Mouse (Mus musculus) erythroblast, embryonic 14.5 days (primary cell): ENCODE results near the gene Plxna2. TPM values are rescaled to one million over a fixed set of nuclear protein-coding genes. Genes with fewer than 3 reads are reported as not detected.
A peak's percentile ranks its signal among the peaks of the same experiment; 100 is the strongest.

Experiments
- H3K27me3 ChIP-seq: 2 replicates; pipeline ENCODE4 v1.6.1; 2012; ENCODE audit warnings: inconsistent platforms; ENCODE audit not compliant: control insufficient read depth
- H3K36me3 ChIP-seq: 2 replicates; pipeline ENCODE4 v1.6.1; 2012; ENCODE audit warnings: mild to moderate bottlenecking, inconsistent platforms; ENCODE audit not compliant: control insufficient read depth
- H3K4me1 ChIP-seq: 2 replicates; pipeline ENCODE4 v1.6.1; 2012; ENCODE audit warnings: inconsistent platforms; ENCODE audit not compliant: control insufficient read depth
- H3K4me3 ChIP-seq: replicated peaks from 2 replicates; pipeline ENCODE3; 2012; ENCODE audit warnings: moderate library complexity, mild to moderate bottlenecking, inconsistent platforms
- H3K9me3 ChIP-seq: 2 replicates; pipeline ENCODE4 v1.6.1; 2012; ENCODE audit warnings: low read length, inconsistent platforms, mixed read lengths; ENCODE audit not compliant: control insufficient read depth
- GATA1 ChIP-seq: IDR thresholded peaks from 2 replicates; pipeline ENCODE4 v1.6.1; 2012; ENCODE audit warnings: low read length, inconsistent platforms, mixed read lengths
- TAL1 ChIP-seq: IDR thresholded peaks from 3 replicates; pipeline ENCODE4 v1.6.1; 2012; ENCODE audit warnings: low read length, inconsistent platforms, mixed read lengths
- polyA plus RNA-seq: library from polyadenylated mRNA; stranded (reverse); fragments of >175 nt; gene quantifications from 2 replicates; pipeline ENCODE4 v1.2.3, GENCODE M21; 2012

Plxna2 gene
- polyA plus RNA-seq, 1 experiment, result 0.06 TPM

GRCm38 (mm10) chr1:194620245-194620991 is 2.4 kb downstream of the Plxna2 start:
- Histone ChIP-seq H3K4me3 (peak overlapping the region; percentile 81), H3K4me1 (peaks cover 29% of the 10 kb centered on the region)

DNA sequence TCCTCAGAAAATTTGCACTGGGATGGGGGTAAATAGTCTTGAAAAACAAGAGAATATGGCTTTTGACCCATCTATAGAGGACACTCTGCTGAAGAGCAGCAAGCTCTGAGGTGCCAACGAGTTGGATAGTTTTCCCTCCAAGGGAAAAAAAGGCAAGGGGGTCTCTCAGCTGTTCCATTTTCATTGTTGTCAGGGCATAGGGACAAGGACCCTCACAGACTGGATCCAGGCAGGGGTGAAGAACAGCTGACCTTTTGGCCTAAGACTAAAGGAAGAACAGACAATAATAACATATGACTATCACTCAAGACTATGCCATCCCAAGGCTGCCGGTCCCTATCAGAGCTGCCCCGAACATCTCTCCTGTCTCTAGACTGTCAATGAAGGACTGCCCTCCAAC is 4.2 kb downstream of the Plxna2 start:
- peaks cover 12% of the 10 kb centered on the region for H3K27me3 ChIP-seq

More at GRCm38 (mm10) chr1:194620245-194620991, 2.4 kb downstream of the Plxna2 start:
- TF ChIP-seq GATA1 (no peak), TAL1 (no peak)
- Histone ChIP-seq H3K36me3 (no peaks in the 10 kb centered on the region), H3K27me3 (peaks cover 12% of the 10 kb centered on the region), H3K9me3 (no peaks in the 10 kb centered on the region)

GRCm38 (mm10) chr1:194622677-194623076 is 4.7 kb downstream of the Plxna2 start:
- H3K36me3 ChIP-seq, result no peaks in the 10 kb centered on the region
- TF ChIP-seq TAL1 (no peak), GATA1 (no peak)
- no peaks in the 10 kb centered on the region for H3K9me3 ChIP-seq
- H3K4me3 ChIP-seq, result no peak overlapping the region
- H3K27me3 ChIP-seq, result peaks cover 12% of the 10 kb centered on the region
- peaks cover 33% of the 10 kb centered on the region for H3K4me1 ChIP-seq

More for the DNA sequence above, 4.2 kb downstream of the Plxna2 start:
- Histone ChIP-seq H3K9me3 (no peaks in the 10 kb centered on the region), H3K36me3 (no peaks in the 10 kb centered on the region), H3K4me1 (peaks cover 33% of the 10 kb centered on the region), H3K4me3 (no peak overlapping the region)
- TF ChIP-seq TAL1 (no peak), GATA1 (no peak)

- H3K4me1 ChIP-seq, result peaks cover 33% of the 10 kb centered on the region
- H3K27me3 ChIP-seq, result peaks cover 12% of the 10 kb centered on the region
- no peaks in the 10 kb centered on the region for H3K9me3 ChIP-seq
- no peaks in the 10 kb centered on the region for H3K36me3 ChIP-seq
- TF ChIP-seq TAL1 (no peak), GATA1 (no peak)
- H3K4me3 ChIP-seq, result no peak overlapping the region
Observed at GRCm38 (mm10) chr1:194623641-194624040, 5.6 kb downstream of the Plxna2 start.

DNA sequence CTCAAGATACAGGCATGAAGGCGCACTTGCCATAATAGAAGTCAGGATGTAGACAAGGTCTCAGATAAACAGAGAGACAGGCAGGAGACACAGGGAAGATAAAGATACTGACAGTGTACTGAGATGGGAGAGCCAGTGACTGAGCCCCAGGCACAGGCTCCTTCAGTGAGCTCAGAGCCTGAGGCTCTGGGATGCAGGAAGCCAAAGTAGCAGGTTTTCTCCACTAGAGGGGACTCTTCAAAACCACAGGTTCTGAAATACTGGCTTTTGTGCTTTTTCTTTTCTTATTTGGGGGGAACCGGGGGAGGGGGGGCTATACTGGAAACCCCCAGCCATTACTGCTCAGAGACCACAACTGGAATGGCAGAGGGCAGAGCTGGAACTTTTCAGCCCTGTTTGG is 6.4 kb downstream of the Plxna2 start:
- Histone ChIP-seq H3K9me3 (no peaks in the 10 kb centered on the region), H3K27me3 (peaks cover 12% of the 10 kb centered on the region), H3K36me3 (no peaks in the 10 kb centered on the region), H3K4me1 (peaks cover 26% of the 10 kb centered on the region), H3K4me3 (no peak overlapping the region)
- TF ChIP-seq TAL1, result no peak
- no peak for TF ChIP-seq GATA1

- H3K9me3 ChIP-seq, result no peaks in the 10 kb centered on the region
- H3K4me1 ChIP-seq, result peaks cover 20% of the 10 kb centered on the region
- no peaks in the 10 kb centered on the region for H3K36me3 ChIP-seq
- no peak overlapping the region for H3K4me3 ChIP-seq
- no peak for TF ChIP-seq GATA1
- TF ChIP-seq TAL1, result no peak
- peaks cover 12% of the 10 kb centered on the region for H3K27me3 ChIP-seq
Observed at GRCm38 (mm10) chr1:194624973-194625372, 7.0 kb downstream of the Plxna2 start.

- Histone ChIP-seq H3K4me3 (no peak overlapping the region), H3K9me3 (no peaks in the 10 kb centered on the region), H3K27me3 (peaks cover 3% of the 10 kb centered on the region), H3K4me1 (peaks cover 12% of the 10 kb centered on the region), H3K36me3 (no peaks in the 10 kb centered on the region)
- TF ChIP-seq TAL1 (no peak), GATA1 (no peak)
Observed at GRCm38 (mm10) chr1:194626109-194626508, 8.1 kb downstream of the Plxna2 start.

- H3K4me1 ChIP-seq, result peaks cover 9% of the 10 kb centered on the region
- no peak overlapping the region for H3K4me3 ChIP-seq
- no peaks in the 10 kb centered on the region for H3K9me3 ChIP-seq
- TF ChIP-seq GATA1 (no peak), TAL1 (no peak)
- no peaks in the 10 kb centered on the region for H3K36me3 ChIP-seq
- H3K27me3 ChIP-seq, result no peaks in the 10 kb centered on the region
Observed at GRCm38 (mm10) chr1:194627286-194627685, 9.3 kb downstream of the Plxna2 start.

DNA sequence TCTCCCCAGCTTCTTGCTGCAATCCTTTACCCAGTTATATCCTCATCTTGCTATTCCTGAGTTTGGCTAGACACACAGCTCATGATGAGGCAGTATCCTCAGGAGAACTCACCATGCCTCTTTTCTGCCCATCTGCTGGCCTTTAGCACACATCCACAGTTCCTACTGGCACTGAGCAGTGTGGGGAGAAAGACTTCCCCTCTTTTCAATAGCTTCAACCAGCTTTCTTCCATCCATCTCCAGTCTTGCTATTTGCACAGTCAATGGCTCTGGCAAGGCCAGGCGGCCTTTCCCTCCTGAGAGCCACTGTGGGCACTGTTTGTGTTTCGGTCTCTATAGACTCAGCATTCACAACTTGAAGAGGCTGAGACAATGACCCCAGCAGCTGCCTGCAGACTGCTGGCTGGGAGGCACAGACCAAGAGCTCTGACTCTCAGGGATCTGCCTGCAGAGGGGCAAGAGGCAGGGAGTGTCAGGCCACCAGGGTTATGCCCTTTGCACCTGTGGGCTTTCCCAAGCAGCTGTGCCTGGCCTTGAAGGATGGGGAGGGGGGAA is 11.2 kb downstream of the Plxna2 start:
- Histone ChIP-seq H3K36me3 (no peaks in the 10 kb centered on the region), H3K4me3 (no peak overlapping the region), H3K4me1 (peaks cover 6% of the 10 kb centered on the region; the same call in 1 of the 2 replicates), H3K27me3 (no peaks in the 10 kb centered on the region), H3K9me3 (no peaks in the 10 kb centered on the region)
- TF ChIP-seq GATA1 (no peak), TAL1 (no peak)
